Mouse (Mus musculus) MEL (cell line): ENCODE measurements at regions not wholly inside any gene's neighbourhood (a gene's known extent, or its start where the extent isn't known, plus 50 kb on each side); places are given as distances from the start of the nearest gene placed in this dataset.

Experiments
- DNase-seq: peaks from one replicate; pipeline ENCODE4 v3.0.0; 2011; ENCODE audit warnings: low read depth, low spot score
- H3K27ac ChIP-seq: 2 replicates; pipeline ENCODE4 v1.5.1; 2012; ENCODE audit warnings: low read depth, mild to moderate bottlenecking, control low read depth, low read length, moderate library complexity; ENCODE audit not compliant: control insufficient read depth
- H3K27me3 ChIP-seq, 2 experiments: fragments of 150-350 bp in 1 of 2; sonication (generic) in 1 of 2; 2 replicates each; pipeline ENCODE4 v1.6.1; 2012; ENCODE audit warnings: low read length in 2 of 2, mild to moderate bottlenecking in 2 of 2, improper control_type of control experiment in 1 of 2, moderate library complexity in 1 of 2; ENCODE audit not compliant: insufficient read depth in 2 of 2, control insufficient read depth in 1 of 2
- H3K36me3 ChIP-seq, 2 experiments: 2 replicates each; pipeline ENCODE4 v1.6.1; 2012 to 2014; ENCODE audit warnings: low read length in 2 of 2, improper control_type of control experiment in 1 of 2, inconsistent platforms in 1 of 2, mild to moderate bottlenecking in 1 of 2; ENCODE audit not compliant: insufficient read depth in 2 of 2, control insufficient read depth in 1 of 2
- H3K4me1 ChIP-seq, 2 experiments: fragments of 150-350 bp in 1 of 2; sonication (generic) in 1 of 2; 2 replicates each; pipeline ENCODE4 v1.6.1; 2012; ENCODE audit warnings: low read length in 2 of 2, improper control_type of control experiment in 1 of 2, mild to moderate bottlenecking in 1 of 2; ENCODE audit not compliant: insufficient read depth in 2 of 2, control insufficient read depth in 1 of 2
- H3K4me3 ChIP-seq, 2 experiments: fragments of 150-350 bp in 1 of 2; sonication (generic) in 1 of 2; 2 replicates each; pipeline ENCODE4 v1.5.1; 2012; ENCODE audit warnings: low read depth in 2 of 2, low read length in 2 of 2, mild to moderate bottlenecking in 2 of 2, moderate library complexity in 2 of 2, control low read depth in 1 of 2, improper control_type of control experiment in 1 of 2; ENCODE audit not compliant: control insufficient read depth in 1 of 2, insufficient read depth in 1 of 2
- H3K79me2 ChIP-seq: 2 replicates; pipeline ENCODE4 v1.6.1; 2012; ENCODE audit warnings: mild to moderate bottlenecking, low read length, moderate library complexity; ENCODE audit not compliant: control insufficient read depth, poor library complexity, insufficient read depth
- H3K9ac ChIP-seq: 2 replicates; pipeline ENCODE4 v1.6.1; 2012; ENCODE audit warnings: low read depth, mild to moderate bottlenecking, control low read depth, low read length, moderate library complexity; ENCODE audit not compliant: control insufficient read depth, poor library complexity, severe bottlenecking
- H3K9me3 ChIP-seq: fragments of 150-350 bp; sonication (generic); replicated peaks from 2 replicates; pipeline ENCODE4 v1.6.1; 2012; ENCODE audit warnings: mild to moderate bottlenecking, low read length, improper control_type of control experiment, moderate library complexity; ENCODE audit not compliant: insufficient read depth
- BHLHE40 ChIP-seq: IDR thresholded peaks from 2 replicates; pipeline ENCODE4 v1.6.1; 2012; ENCODE audit warnings: low read depth, mild to moderate bottlenecking, inconsistent platforms, low read length, improper control_type of control experiment, borderline replicate concordance
- ELF1 ChIP-seq: IDR thresholded peaks from 2 replicates; pipeline ENCODE4 v1.6.1; 2014; ENCODE audit warnings: low read depth, mild to moderate bottlenecking, inconsistent platforms, low read length, improper control_type of control experiment, moderate library complexity
- MAX ChIP-seq: IDR thresholded peaks from 2 replicates; pipeline ENCODE4 v1.6.1; 2011; ENCODE audit warnings: low read length, improper control_type of control experiment
- MAZ ChIP-seq: IDR thresholded peaks from 2 replicates; pipeline ENCODE4 v1.6.1; 2012; ENCODE audit warnings: low read depth, mild to moderate bottlenecking, inconsistent platforms, low read length, improper control_type of control experiment
- MEF2A ChIP-seq: IDR thresholded peaks from 2 replicates; pipeline ENCODE4 v1.6.1; 2014; ENCODE audit warnings: low read depth, mild to moderate bottlenecking, inconsistent platforms, low read length, improper control_type of control experiment; ENCODE audit not compliant: poor library complexity, insufficient replicate concordance, severe bottlenecking; ENCODE audit errors: extremely low read depth
- MXI1 ChIP-seq: IDR thresholded peaks from 2 replicates; pipeline ENCODE4 v1.6.1; 2011; ENCODE audit warnings: mild to moderate bottlenecking, low read depth, low read length, improper control_type of control experiment
- MYC ChIP-seq: IDR thresholded peaks from 2 replicates; pipeline ENCODE4 v1.6.1; 2011; ENCODE audit warnings: low read depth, mild to moderate bottlenecking, low read length, improper control_type of control experiment, moderate library complexity
- NELFE ChIP-seq: IDR thresholded peaks from 2 replicates; pipeline ENCODE4 v1.6.1; 2011; ENCODE audit warnings: low read depth, low read length, improper control_type of control experiment
- NRF1 ChIP-seq: IDR thresholded peaks from 2 replicates; pipeline ENCODE4 v1.6.1; 2014; ENCODE audit warnings: low read depth, mild to moderate bottlenecking, inconsistent platforms, low read length, improper control_type of control experiment, moderate library complexity; ENCODE audit not compliant: poor library complexity, insufficient read depth, severe bottlenecking
- RAD21 ChIP-seq: IDR thresholded peaks from 2 replicates; pipeline ENCODE4 v1.6.1; 2011; ENCODE audit warnings: mild to moderate bottlenecking, low read depth, low read length, improper control_type of control experiment
- SMC3 ChIP-seq: IDR thresholded peaks from 2 replicates; pipeline ENCODE4 v1.6.1; 2011; ENCODE audit warnings: low read depth, low read length, improper control_type of control experiment
- TCF12 ChIP-seq: IDR thresholded peaks from 2 replicates; pipeline ENCODE4 v1.6.1; 2014; ENCODE audit warnings: low read depth, mild to moderate bottlenecking, inconsistent platforms, low read length, improper control_type of control experiment, moderate library complexity
- USF2 ChIP-seq, 2 experiments: IDR thresholded peaks; 2 replicates each; pipeline ENCODE4 v1.6.1; 2011 to 2012; ENCODE audit warnings: improper control_type of control experiment in 2 of 2, low read length in 2 of 2, borderline replicate concordance in 1 of 2, inconsistent platforms in 1 of 2, low read depth in 1 of 2, mild to moderate bottlenecking in 1 of 2; ENCODE audit not compliant: insufficient read depth in 1 of 2
- ZC3H11A ChIP-seq: IDR thresholded peaks from 2 replicates; pipeline ENCODE4 v1.6.1; 2012; ENCODE audit warnings: low read depth, mild to moderate bottlenecking, inconsistent platforms, low read length, improper control_type of control experiment
- ZNF384 ChIP-seq: IDR thresholded peaks from 2 replicates; pipeline ENCODE4 v1.6.1; 2012; ENCODE audit warnings: low read depth, mild to moderate bottlenecking, inconsistent platforms, low read length, improper control_type of control experiment

DNA sequence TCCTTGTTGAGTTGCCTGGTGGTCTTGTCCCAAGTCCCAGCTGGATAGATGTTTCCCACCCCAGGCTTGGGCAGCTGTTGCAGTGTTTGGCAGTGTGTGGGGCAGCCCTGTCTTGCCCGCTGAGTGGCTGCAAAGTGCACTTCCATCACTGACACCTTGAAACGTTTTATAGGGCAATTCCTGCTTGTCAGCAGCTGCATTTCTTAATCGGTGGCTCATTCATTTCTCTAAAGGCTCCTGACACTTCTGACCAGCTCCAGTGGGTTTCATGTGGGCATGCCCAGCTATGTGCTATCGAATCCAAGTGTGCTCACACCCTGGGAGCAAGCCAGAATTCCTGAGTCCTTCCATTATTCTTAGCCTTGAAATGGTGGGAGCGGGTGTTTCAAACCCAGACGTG is 207.7 kb downstream of the Ttc32 start:
- Histone ChIP-seq H3K4me3 (no peak overlapping the region), H3K9ac (no peak overlapping the region), H3K27ac (no peak overlapping the region), H3K27me3 (no peaks in the 10 kb centered on the region; a peak in 1 of 4 replicates), H3K9me3 (no peaks in the 10 kb centered on the region), H3K79me2 (no peaks in the 10 kb centered on the region), H3K36me3 (no peaks in the 10 kb centered on the region), H3K4me1 (no peaks in the 10 kb centered on the region)
- TF ChIP-seq RAD21 (no peak), ELF1 (no peak), ZC3H11A (no peak), TCF12 (no peak), BHLHE40 (no peak), MEF2A (no peak)
- no peak for DNase-seq

DNA sequence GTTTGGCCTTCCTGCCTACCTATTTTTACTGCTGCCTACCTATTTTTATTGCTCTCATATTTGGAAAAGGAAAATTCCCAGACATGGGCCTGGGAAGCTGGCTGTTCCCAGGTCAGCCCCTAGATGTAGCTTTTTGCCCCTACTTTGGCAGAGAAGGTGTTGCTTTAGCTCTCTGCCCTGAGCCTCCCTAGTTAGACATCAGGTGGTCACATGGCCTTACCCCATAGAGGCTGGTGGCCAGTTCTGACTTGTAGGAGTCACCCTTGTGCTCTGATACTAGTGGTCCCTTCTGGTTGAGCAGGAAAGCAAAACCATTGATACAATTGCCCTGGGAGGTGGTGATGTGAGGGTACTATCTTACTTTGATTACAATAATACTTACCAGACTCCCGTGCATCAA is 208.2 kb downstream of the Ttc32 start:
- Histone ChIP-seq H3K9ac (no peak overlapping the region), H3K36me3 (no peaks in the 10 kb centered on the region), H3K4me3 (no peak overlapping the region), H3K27ac (no peak overlapping the region), H3K27me3 (no peaks in the 10 kb centered on the region; a peak in 1 of 4 replicates), H3K9me3 (no peaks in the 10 kb centered on the region), H3K79me2 (no peaks in the 10 kb centered on the region), H3K4me1 (no peaks in the 10 kb centered on the region)
- no peak for DNase-seq
- no peak for TF ChIP-seq MAX
- no peak for TF ChIP-seq MAZ
- TF ChIP-seq MYC: no peak
- no peak for TF ChIP-seq USF2 (IDR thresholded peaks at IDR 0.05; ENCODE audit: borderline replicate concordance in 1 of 2, insufficient read depth in 1 of 2, low read depth in 1 of 2, low read length in 2 of 2)
- no peak for TF ChIP-seq BHLHE40
- no peak for TF ChIP-seq MEF2A
- no peak for TF ChIP-seq SMC3
- no peak for TF ChIP-seq NRF1
- no peak for TF ChIP-seq NELFE
- TF ChIP-seq ZNF384: no peak

DNA sequence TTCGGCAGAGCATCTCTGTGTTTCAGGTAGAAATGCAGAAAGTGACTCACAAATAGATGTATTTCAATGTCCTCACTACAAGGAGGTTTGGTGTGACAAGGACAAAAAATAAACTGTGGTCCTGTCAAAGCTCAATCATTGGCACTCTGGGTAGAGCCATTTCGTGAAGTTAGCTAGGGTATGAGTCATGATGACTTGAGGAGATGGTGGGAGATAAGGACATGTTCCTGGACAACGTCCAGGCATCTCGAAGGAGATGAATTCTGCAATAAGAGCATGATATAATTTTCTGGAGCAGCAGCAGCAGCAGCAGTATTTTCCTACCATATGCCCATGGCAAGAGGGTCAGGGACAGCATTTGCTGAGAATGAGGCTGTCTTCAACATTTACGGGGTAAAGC is 217.7 kb downstream of the Ttc32 start:
- H3K36me3 ChIP-seq: no peaks in the 10 kb centered on the region
- no peaks in the 10 kb centered on the region for H3K79me2 ChIP-seq
- DNase-seq: no peak
- TF ChIP-seq MXI1: no peak
- H3K9ac ChIP-seq: no peak overlapping the region
- no peak overlapping the region for H3K27ac ChIP-seq
- H3K27me3 ChIP-seq: no peaks in the 10 kb centered on the region
- H3K4me1 ChIP-seq: no peaks in the 10 kb centered on the region
- no peaks in the 10 kb centered on the region for H3K9me3 ChIP-seq
- no peak overlapping the region for H3K4me3 ChIP-seq
